Mouse (Mus musculus) forebrain, embryonic 11.5 days (tissue): ENCODE results near the gene Ddx47. TPM values are rescaled to one million over a fixed set of nuclear protein-coding genes. Genes with fewer than 3 reads are reported as not detected.

ENCODE experiments used
- ATAC-seq: fragments of 200-750 bp; cut with Nextera tagmentation; replicated peaks from 2 replicates; pipeline ENCODE4 v1.8.0; 2017; ENCODE audit warnings: moderate TSS enrichment; ENCODE audit not compliant: low FRiP score
- DNase-seq: peaks from one replicate; pipeline ENCODE4 v3.0.0-alpha.2; 2017; ENCODE audit warnings: low spot score
- H3K27ac ChIP-seq: fragments of 300-500 bp; sonication (generic); 2 replicates; pipeline ENCODE4 v1.5.1; 2014; ENCODE audit warnings: low read depth, low read length
- H3K27me3 ChIP-seq: fragments of 300-500 bp; sonication (generic); 2 replicates; pipeline ENCODE4 v1.6.1; 2014; ENCODE audit warnings: mild to moderate bottlenecking, low read length, mixed read lengths; ENCODE audit not compliant: control insufficient read depth, insufficient read depth
- H3K36me3 ChIP-seq: fragments of 300-500 bp; sonication (generic); 2 replicates; pipeline ENCODE4 v1.6.1; 2014; ENCODE audit warnings: mild to moderate bottlenecking, low read length, moderate library complexity, mixed read lengths; ENCODE audit not compliant: control insufficient read depth, insufficient read depth
- H3K4me1 ChIP-seq: fragments of 300-500 bp; sonication (generic); replicated peaks from 2 replicates; pipeline ENCODE4 v1.6.1; 2014; ENCODE audit warnings: low read length, mixed read lengths; ENCODE audit not compliant: control insufficient read depth, insufficient read depth
- H3K4me2 ChIP-seq: fragments of 300-500 bp; sonication (generic); 2 replicates; pipeline ENCODE4 v1.6.1; 2014; ENCODE audit warnings: low read depth, mild to moderate bottlenecking, low read length, moderate library complexity, mixed read lengths; ENCODE audit not compliant: severe bottlenecking
- H3K4me3 ChIP-seq: fragments of 300-500 bp; sonication (generic); 2 replicates; pipeline ENCODE4 v1.5.1; 2014; ENCODE audit warnings: low read depth, low read length
- H3K9ac ChIP-seq: fragments of 300-500 bp; sonication (generic); 2 replicates; pipeline ENCODE4 v1.6.1; 2014; ENCODE audit warnings: low read length
- H3K9me3 ChIP-seq: fragments of 300-500 bp; sonication (generic); 2 replicates; pipeline ENCODE4 v1.6.1; 2016; ENCODE audit warnings: low read length, mixed read lengths; ENCODE audit not compliant: control insufficient read depth
- WGBS: fragments of 180-500 bp; shearing (Covaris S2); extraction: QIAGEN DNeasy Blood & Tissue Kit; methylation state at CpG from one replicate; pipeline ENCODE4 v1.1.7; 2014; 5-methylcytosine and 5-hydroxymethylcytosine counted together
- polyA plus RNA-seq: library from polyadenylated mRNA; unstranded; fragments of >200 nt; fragmentation: Nextera tagmentation; extraction: Ambion mirVana; gene quantifications from 2 replicates; pipeline ENCODE4 v1.2.1, GENCODE M21; 2014

The Ddx47 gene
- polyA plus RNA-seq, 1 experiment from 2014 or later = 105 TPM

GRCm38 (mm10) chr6:135041930-135042329, 30.5 kb downstream of the Ddx47 start:
- ATAC-seq = no peak

GRCm38 (mm10) chr6:135047276-135047675, 35.9 kb downstream of the Ddx47 start:
- H3K9ac ChIP-seq = no peak overlapping the region
- no peaks in the 10 kb centered on the region for H3K4me1 ChIP-seq
- no peaks in the 10 kb centered on the region for H3K9me3 ChIP-seq
- no peaks in the 10 kb centered on the region for H3K36me3 ChIP-seq
- H3K27me3 ChIP-seq = no peaks in the 10 kb centered on the region
- no peak for DNase-seq
- ATAC-seq = no peak
- no peak overlapping the region for H3K4me3 ChIP-seq
- H3K4me2 ChIP-seq = no peak overlapping the region
- WGBS = 78% methylated on average over 9 of the region's 9 CpGs
- H3K27ac ChIP-seq = no peak overlapping the region

More at GRCm38 (mm10) chr6:135041930-135042329, 30.5 kb downstream of the Ddx47 start:
- Histone ChIP-seq H3K27me3 (peaks cover 3% of the 10 kb centered on the region; the same call in 1 of the 2 replicates), H3K9me3 (no peaks in the 10 kb centered on the region), H3K9ac (no peak overlapping the region), H3K27ac (no peak overlapping the region), H3K4me1 (peaks cover 2% of the 10 kb centered on the region; the same call in 1 of the 2 replicates), H3K4me3 (no peak overlapping the region), H3K36me3 (no peaks in the 10 kb centered on the region), H3K4me2 (no peak overlapping the region)
- WGBS = 39% methylated on average over 3 of the region's 3 CpGs
- DNase-seq = no peak

GRCm38 (mm10) chr6:135048509-135048908, 37.1 kb downstream of the Ddx47 start:
- Histone ChIP-seq H3K36me3 (no peaks in the 10 kb centered on the region), H3K9me3 (no peaks in the 10 kb centered on the region), H3K4me3 (no peak overlapping the region), H3K4me2 (no peak overlapping the region), H3K27me3 (no peaks in the 10 kb centered on the region), H3K4me1 (no peaks in the 10 kb centered on the region), H3K27ac (no peak overlapping the region), H3K9ac (no peak overlapping the region)
- no peak for ATAC-seq
- 88% methylated on average over 6 of the region's 6 CpGs for WGBS
- no peak for DNase-seq

GRCm38 (mm10) chr6:135048956-135049355, 37.5 kb downstream of the Ddx47 start:
- Histone ChIP-seq H3K36me3 (no peaks in the 10 kb centered on the region), H3K27me3 (no peaks in the 10 kb centered on the region), H3K27ac (no peak overlapping the region), H3K4me1 (no peaks in the 10 kb centered on the region), H3K4me3 (no peak overlapping the region), H3K4me2 (no peak overlapping the region), H3K9me3 (no peaks in the 10 kb centered on the region), H3K9ac (no peak overlapping the region)
- ATAC-seq (no peak), DNase-seq (no peak)
- 87% methylated on average over 16 of the region's 16 CpGs for WGBS

- no peak overlapping the region for H3K4me2 ChIP-seq
- H3K9ac ChIP-seq = no peak overlapping the region
- no peaks in the 10 kb centered on the region for H3K9me3 ChIP-seq
- no peak overlapping the region for H3K27ac ChIP-seq
- H3K4me3 ChIP-seq = no peak overlapping the region
- no peaks in the 10 kb centered on the region for H3K4me1 ChIP-seq
- ATAC-seq = no peak
- H3K27me3 ChIP-seq = no peaks in the 10 kb centered on the region
- H3K36me3 ChIP-seq = no peaks in the 10 kb centered on the region
- WGBS = 72% methylated on average over 3 of the region's 3 CpGs
- DNase-seq = no peak
These were observed 42.4 kb downstream of the Ddx47 start for GRCm38 (mm10) chr6:135053789-135054188.

GRCm38 (mm10) chr6:135055882-135056281, 44.5 kb downstream of the Ddx47 start:
- WGBS = 72% methylated on average over 4 of the region's 4 CpGs
- Histone ChIP-seq H3K9me3 (no peaks in the 10 kb centered on the region), H3K9ac (no peak overlapping the region), H3K27ac (no peak overlapping the region), H3K4me3 (no peak overlapping the region), H3K4me2 (no peak overlapping the region), H3K4me1 (no peaks in the 10 kb centered on the region), H3K36me3 (no peaks in the 10 kb centered on the region), H3K27me3 (no peaks in the 10 kb centered on the region)
- ATAC-seq (no peak), DNase-seq (no peak)

- Histone ChIP-seq H3K9me3 (no peaks in the 10 kb centered on the region), H3K27me3 (peaks cover 4% of the 10 kb centered on the region; the same call in 1 of the 2 replicates), H3K36me3 (no peaks in the 10 kb centered on the region), H3K9ac (no peak overlapping the region), H3K27ac (no peak overlapping the region), H3K4me2 (no peak overlapping the region), H3K4me1 (no peaks in the 10 kb centered on the region; the same call in 1 of the 2 replicates), H3K4me3 (no peak overlapping the region)
- DNase-seq (no peak), ATAC-seq (no peak)
- 91% methylated on average over 4 of the region's 4 CpGs for WGBS
These were observed 49.3 kb downstream of the Ddx47 start for GRCm38 (mm10) chr6:135060728-135061127.

GRCm38 (mm10) chr6:135064621-135065020, 53.2 kb downstream of the Ddx47 start:
- ATAC-seq (no peak), DNase-seq (no peak)
- H3K4me3 ChIP-seq = no peak overlapping the region
- no peaks in the 10 kb centered on the region for H3K9me3 ChIP-seq
- H3K27me3 ChIP-seq = peaks cover 4% of the 10 kb centered on the region; the same call in 1 of the 2 replicates
- H3K27ac ChIP-seq = no peak overlapping the region
- 61% methylated on average over 12 of the region's 12 CpGs for WGBS
- no peaks in the 10 kb centered on the region for H3K36me3 ChIP-seq
- peaks cover 6% of the 10 kb centered on the region for H3K4me1 ChIP-seq
- H3K4me2 ChIP-seq = no peak overlapping the region
- no peak overlapping the region for H3K9ac ChIP-seq

GRCm38 (mm10) chr6:135065236-135065957, 54.0 kb downstream of the Ddx47 start, which contains the start of gene Gprc5a:
TSS of gene Gprc5a (plus strand) at chr6:135065651.
- peak; percentile 82 for DNase-seq
- H3K4me3 ChIP-seq = peak within 1 kb of the TSS; percentile 41
- H3K27me3 ChIP-seq = peaks cover 4% of the 10 kb centered on the region; the same call in 1 of the 2 replicates
- peak within 1 kb of the TSS; percentile 60 for H3K9ac ChIP-seq
- H3K4me2 ChIP-seq = peak within 1 kb of the TSS; percentile 69
- no peak within 1 kb of the TSS for H3K27ac ChIP-seq
- no peaks in the 10 kb centered on the region for H3K9me3 ChIP-seq
- peaks cover 6% of the 10 kb centered on the region for H3K4me1 ChIP-seq
- peak; percentile 73 for ATAC-seq
- WGBS = under 1% methylated on average over 44 of the region's 44 CpGs
- no peaks in the 10 kb centered on the region for H3K36me3 ChIP-seq
